Comparison of ENCODE assay signal across 9 mouse cellular contexts in the genomic region with DNA sequence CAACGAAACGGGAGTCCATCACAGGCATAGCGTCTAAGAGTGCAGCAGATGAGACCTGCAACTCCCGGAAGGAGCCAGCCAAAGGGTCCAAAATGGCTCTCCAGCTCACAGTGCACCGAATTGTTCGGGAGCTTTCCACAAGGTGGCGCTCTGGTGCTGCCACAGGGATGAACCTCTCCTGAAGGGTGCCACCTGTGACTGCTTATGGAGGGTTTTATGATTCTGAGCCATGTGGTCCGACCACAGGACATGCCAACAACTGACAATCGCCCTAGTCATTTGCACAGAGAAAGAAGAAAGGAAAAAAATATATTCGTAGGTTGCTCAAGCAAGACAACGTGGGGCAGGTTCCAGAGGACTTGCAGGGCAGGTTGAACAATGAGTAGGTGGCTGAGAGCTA.
DNase-seq lines count a peak whose midpoint lies in the region; ATAC-seq lines count a peak whose summit lies in the region.
"Had no signal": no experiment of that assay in that cellular context is flagged by ENCODE, and none has a peak within 500 bp of the region (broad histone marks: within the 10 kb centered on the region; RNA-seq: fewer than 3 reads in every experiment).

No protein-coding gene starts in this region.

- no peaks in the 10 kb centered on the region for H3K4me1 ChIP-seq in midbrain, embryonic 11.5 days (ENCODE audit: control insufficient read depth, insufficient read depth, low read length)
- H3K4me1 ChIP-seq in midbrain, embryonic 13.5 days (replicated peaks): no peaks in the 10 kb centered on the region
- 0 out of 2 replicates have a peak, but pooled peaks cover 2% of the 10 kb centered on the region for H3K4me1 ChIP-seq in limb, embryonic 11.5 days (ENCODE audit: control insufficient read depth, insufficient read depth, low read length)

- H3K9ac ChIP-seq in midbrain, embryonic 11.5 days (ENCODE audit: low read length): no peak overlapping the region
- H3K9ac ChIP-seq in midbrain, embryonic 13.5 days (replicated peaks): no peak overlapping the region
- no peak overlapping the region for H3K9ac ChIP-seq in limb, embryonic 11.5 days (ENCODE audit: low read length)

- DNase-seq in midbrain, embryonic 11.5 days (ENCODE audit: low spot score, missing footprints): peak; percentile 91
- DNase-seq in cerebellum, adult 8-10 months: peak; percentile 20
- peak; percentile 74 for DNase-seq in gastrocnemius, postnatal 14 days
- peak; percentile 61 for DNase-seq in kidney, adult 9 months
- peak; percentile 87 for DNase-seq in limb, embryonic 11.5 days (ENCODE audit: low spot score)
- peak; percentile 81 for DNase-seq in retina, embryonic 14.5 days (ENCODE audit: low spot score)
- DNase-seq in thymus, postnatal 36 days: peak; percentile 95 to 96

- H3K9me3 ChIP-seq in midbrain, embryonic 11.5 days (ENCODE audit: control insufficient read depth, low read length): peaks cover 3% of the 10 kb centered on the region; the same call in 1 of the 2 replicates
- no peaks in the 10 kb centered on the region for H3K9me3 ChIP-seq in midbrain, embryonic 13.5 days
- no peaks in the 10 kb centered on the region for H3K9me3 ChIP-seq in limb, embryonic 11.5 days (ENCODE audit: control insufficient read depth, low read length)

- H3K27ac ChIP-seq in midbrain, embryonic 11.5 days (ENCODE audit: low read depth, low read length): no peak overlapping the region
- no peak overlapping the region for H3K27ac ChIP-seq in midbrain, embryonic 13.5 days
- no peak overlapping the region for H3K27ac ChIP-seq in limb, embryonic 11.5 days (replicated peaks; ENCODE audit: low read depth, low read length)

- H3K4me2 ChIP-seq in midbrain, embryonic 11.5 days: no peak overlapping the region
- H3K4me2 ChIP-seq in midbrain, embryonic 13.5 days (replicated peaks): no peak overlapping the region
- no peak overlapping the region for H3K4me2 ChIP-seq in limb, embryonic 11.5 days (ENCODE audit: low read depth, severe bottlenecking)

- WGBS in midbrain, embryonic 11.5 days: 51% methylated on average over 11 of the region's 11 CpGs
- 48% methylated on average over 11 of the region's 11 CpGs for WGBS in midbrain, embryonic 13.5 days
- 37% methylated on average over 11 of the region's 11 CpGs for WGBS in limb, embryonic 11.5 days

- no peak overlapping the region for H3K4me3 ChIP-seq in midbrain, embryonic 11.5 days (ENCODE audit: low read depth, low read length)
- no peak overlapping the region for H3K4me3 ChIP-seq in midbrain, embryonic 13.5 days (replicated peaks)
- H3K4me3 ChIP-seq in limb, embryonic 11.5 days (ENCODE audit: low read depth, low read length): no peak overlapping the region
- H3K4me3 ChIP-seq: erythroblast, embryonic 14.5 days had no signal

- no peak for ATAC-seq in midbrain, embryonic 11.5 days (ENCODE audit: low FRiP score)
- ATAC-seq in midbrain, embryonic 13.5 days: no peak
- 0 out of 2 replicates have a peak, but pooled peaks have one; percentile 51 for ATAC-seq in limb, embryonic 11.5 days (ENCODE audit: insufficient number of reproducible peaks, low FRiP score, low TSS enrichment, low read depth)

- intact Hi-C loops in gastrocnemius, postnatal 14 days (cut with DNase I; ENCODE audit: low total_unique reads): no loop called here

- H3K27me3 ChIP-seq in midbrain, embryonic 11.5 days (ENCODE audit: control insufficient read depth, insufficient read depth, low read length): no peaks in the 10 kb centered on the region
- no peaks in the 10 kb centered on the region for H3K27me3 ChIP-seq in midbrain, embryonic 13.5 days
- H3K27me3 ChIP-seq in limb, embryonic 11.5 days (ENCODE audit: control insufficient read depth, insufficient read depth, low read length): no peaks in the 10 kb centered on the region

- no peaks in the 10 kb centered on the region for H3K36me3 ChIP-seq in midbrain, embryonic 11.5 days (ENCODE audit: control insufficient read depth, insufficient read depth, low read length)
- no peaks in the 10 kb centered on the region for H3K36me3 ChIP-seq in midbrain, embryonic 13.5 days
- no peaks in the 10 kb centered on the region for H3K36me3 ChIP-seq in limb, embryonic 11.5 days (ENCODE audit: control insufficient read depth, insufficient read depth, low read length)

Comparison
In these comparisons a context has a peak if more than half of its experiments do, and no peak if none do; other contexts are left out.
1. DNase-seq: peak in every context shown above with its lines; median percentile 96 in thymus, postnatal 36 days; 91 in midbrain, embryonic 11.5 days; 87 in limb, embryonic 11.5 days; 81 in retina, embryonic 14.5 days; 74 in gastrocnemius, postnatal 14 days; 61 in kidney, adult 9 months; 20 in cerebellum, adult 8-10 months.